Mouse (Mus musculus): ENCODE measurements around the gene Tomm40l. TPM values are rescaled to one million over a fixed set of nuclear protein-coding genes. Genes with fewer than 3 reads are reported as not detected.
A peak's percentile ranks its signal among the peaks of the same experiment; 100 is the strongest.

The Tomm40l gene
- polyA plus RNA-seq, 1 experiment from 2014 or later, result 32.4 TPM

GRCm38 (mm10) chr1:171268341-171268740 lies 46.0 kb upstream of the Tomm40l start:
- TF ChIP-seq CTCF (IDR thresholded peaks at IDR 0.05; ENCODE audit: low read depth), result no peak
- H3K27ac ChIP-seq, result no peak overlapping the region
- H3K9ac ChIP-seq (ENCODE audit: low read depth, low read length), result no peak overlapping the region
- no peaks in the 10 kb centered on the region for H3K9me3 ChIP-seq (replicated peaks; ENCODE audit: low read length)
- H3K27me3 ChIP-seq (ENCODE audit: insufficient read depth, low read length), result no peaks in the 10 kb centered on the region
- H3K36me3 ChIP-seq (ENCODE audit: insufficient read depth, low read length), result no peaks in the 10 kb centered on the region
- 76% methylated on average over 1 of the region's 1 CpGs for WGBS
- ATAC-seq (replicated peaks; ENCODE audit: low FRiP score, low read depth) (no peak), DNase-seq (ENCODE audit: low spot score) (no peak)
- H3K4me3 ChIP-seq (replicated peaks; ENCODE audit: low read depth, low read length), result no peak overlapping the region
- H3K4me1 ChIP-seq (replicated peaks; ENCODE audit: insufficient read depth, low read length), result peaks cover 16% of the 10 kb centered on the region; the same call in 1 of the 2 replicates
- no peak overlapping the region for H3K4me2 ChIP-seq (ENCODE audit: low read length)

GRCm38 (mm10) chr1:171265971-171266744 lies 43.8 kb upstream of the Tomm40l start:
- DNase-seq (ENCODE audit: low spot score) (no peak), ATAC-seq (replicated peaks; ENCODE audit: low FRiP score, low read depth) (no peak)
- Histone ChIP-seq H3K9me3 (replicated peaks; ENCODE audit: low read length) (no peaks in the 10 kb centered on the region), H3K36me3 (ENCODE audit: insufficient read depth, low read length) (no peaks in the 10 kb centered on the region), H3K9ac (ENCODE audit: low read depth, low read length) (no peak overlapping the region), H3K4me1 (replicated peaks; ENCODE audit: insufficient read depth, low read length) (peaks cover 16% of the 10 kb centered on the region), H3K4me3 (replicated peaks; ENCODE audit: low read depth, low read length) (no peak overlapping the region), H3K4me2 (ENCODE audit: low read length) (no peak overlapping the region), H3K27ac (no peak overlapping the region), H3K27me3 (ENCODE audit: insufficient read depth, low read length) (no peaks in the 10 kb centered on the region)
- TF ChIP-seq CTCF (IDR thresholded peaks at IDR 0.05; ENCODE audit: low read depth), result no peak
- 58% methylated on average over 4 of the region's 4 CpGs for WGBS

- Histone ChIP-seq H3K27ac (peak overlapping the region; percentile 89), H3K9ac (ENCODE audit: low read depth, low read length) (no peak overlapping the region), H3K36me3 (ENCODE audit: insufficient read depth, low read length) (0 out of 2 replicates have a peak, but pooled peaks cover 3% of the 10 kb centered on the region), H3K4me3 (replicated peaks; ENCODE audit: low read depth, low read length) (no peak overlapping the region), H3K27me3 (ENCODE audit: insufficient read depth, low read length) (no peaks in the 10 kb centered on the region), H3K4me2 (ENCODE audit: low read length) (no peak overlapping the region), H3K4me1 (replicated peaks; ENCODE audit: insufficient read depth, low read length) (peaks cover 11% of the 10 kb centered on the region), H3K9me3 (replicated peaks; ENCODE audit: low read length) (no peaks in the 10 kb centered on the region)
- peak; percentile 60 for DNase-seq (ENCODE audit: low spot score)
- peak; percentile 53 for TF ChIP-seq CTCF (IDR thresholded peaks at IDR 0.05; ENCODE audit: low read depth)
- WGBS, result 76% methylated on average over 3 of the region's 3 CpGs
- no peak for ATAC-seq (replicated peaks; ENCODE audit: low FRiP score, low read depth)
Measured at GRCm38 (mm10) chr1:171263666-171264461, 41.5 kb upstream of the Tomm40l start.

DNA sequence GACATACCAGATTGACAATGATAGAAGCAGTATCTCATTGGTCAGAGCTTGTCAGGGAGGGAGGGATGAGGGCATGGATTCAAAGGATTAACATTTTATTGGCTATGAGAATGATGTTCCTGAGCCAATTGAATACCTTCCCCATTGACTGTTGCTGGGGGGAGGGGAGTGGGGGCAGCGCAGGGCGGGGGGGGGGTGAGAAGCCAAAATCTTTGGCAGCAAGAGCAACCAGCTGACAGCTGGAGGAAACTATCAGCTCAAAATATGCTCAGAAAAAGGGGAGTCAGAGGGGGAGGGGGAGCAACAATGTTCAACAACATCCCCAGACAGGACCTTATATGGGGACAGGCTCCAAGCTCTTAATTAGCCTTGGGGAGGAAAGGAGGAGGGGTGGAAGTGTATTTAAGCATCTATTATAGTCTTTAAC lies 40.9 kb upstream of the Tomm40l start:
- TF ChIP-seq CTCF (IDR thresholded peaks at IDR 0.05; ENCODE audit: low read depth), result no peak
- Histone ChIP-seq H3K27me3 (ENCODE audit: insufficient read depth, low read length) (no peaks in the 10 kb centered on the region), H3K27ac (peak overlapping the region; percentile 89), H3K4me2 (ENCODE audit: low read length) (peak overlapping the region; percentile 46; the same call in 1 of the 2 replicates), H3K4me3 (replicated peaks; ENCODE audit: low read depth, low read length) (no peak overlapping the region; the same call in 1 of the 2 replicates), H3K4me1 (replicated peaks; ENCODE audit: insufficient read depth, low read length) (peaks cover 11% of the 10 kb centered on the region), H3K9ac (ENCODE audit: low read depth, low read length) (no peak overlapping the region), H3K36me3 (ENCODE audit: insufficient read depth, low read length) (0 out of 2 replicates have a peak, but pooled peaks cover 6% of the 10 kb centered on the region), H3K9me3 (replicated peaks; ENCODE audit: low read length) (no peaks in the 10 kb centered on the region)
- DNase-seq (ENCODE audit: low spot score) (peak; percentile 94), ATAC-seq (replicated peaks; ENCODE audit: low FRiP score, low read depth) (peak; percentile 81)
- 0% methylated on average over 2 of the region's 2 CpGs for WGBS

- peak; percentile 95 for DNase-seq (ENCODE audit: low spot score)
- TF ChIP-seq CTCF (IDR thresholded peaks at IDR 0.05; ENCODE audit: low read depth), result no peak
- 5% methylated on average over 8 of the region's 8 CpGs for WGBS
Measured at GRCm38 (mm10) chr1:171262594-171263130, 40.3 kb upstream of the Tomm40l start.

GRCm38 (mm10) chr1:171260316-171260715 lies 38.0 kb upstream of the Tomm40l start:
- Histone ChIP-seq H3K9me3 (replicated peaks; ENCODE audit: low read length) (no peaks in the 10 kb centered on the region), H3K4me1 (replicated peaks; ENCODE audit: insufficient read depth, low read length) (peaks cover 11% of the 10 kb centered on the region), H3K4me2 (ENCODE audit: low read length) (no peak overlapping the region), H3K36me3 (ENCODE audit: insufficient read depth, low read length) (0 out of 2 replicates have a peak, but pooled peaks cover 6% of the 10 kb centered on the region), H3K4me3 (replicated peaks; ENCODE audit: low read depth, low read length) (no peak overlapping the region), H3K27me3 (ENCODE audit: insufficient read depth, low read length) (no peaks in the 10 kb centered on the region), H3K27ac (peak overlapping the region; percentile 1; the same call in 1 of the 2 replicates), H3K9ac (ENCODE audit: low read depth, low read length) (no peak overlapping the region)
- TF ChIP-seq CTCF (IDR thresholded peaks at IDR 0.05; ENCODE audit: low read depth), result no peak
- DNase-seq (ENCODE audit: low spot score) (peak; percentile 48), ATAC-seq (replicated peaks; ENCODE audit: low FRiP score, low read depth) (no peak)
- 49% methylated on average over 3 of the region's 3 CpGs for WGBS

More at GRCm38 (mm10) chr1:171262594-171263130, 40.3 kb upstream of the Tomm40l start:
- H3K9me3 ChIP-seq (replicated peaks; ENCODE audit: low read length), result no peaks in the 10 kb centered on the region
- peak overlapping the region; percentile 16; the same call in 1 of the 2 replicates for H3K4me3 ChIP-seq (replicated peaks; ENCODE audit: low read depth, low read length)
- peak overlapping the region; percentile 46 for H3K4me2 ChIP-seq (ENCODE audit: low read length)
- peak; percentile 61 for ATAC-seq (replicated peaks; ENCODE audit: low FRiP score, low read depth)
- H3K27ac ChIP-seq, result peak overlapping the region; percentile 89
- H3K27me3 ChIP-seq (ENCODE audit: insufficient read depth, low read length), result no peaks in the 10 kb centered on the region
- 0 out of 2 replicates have a peak, but pooled peaks cover 6% of the 10 kb centered on the region for H3K36me3 ChIP-seq (ENCODE audit: insufficient read depth, low read length)
- H3K4me1 ChIP-seq (replicated peaks; ENCODE audit: insufficient read depth, low read length), result peaks cover 11% of the 10 kb centered on the region
- H3K9ac ChIP-seq (ENCODE audit: low read depth, low read length), result 0 out of 2 replicates have a peak overlapping the region, but pooled peaks have one; percentile 35
